Mouse (Mus musculus) heart, embryonic 14.5 days (tissue): ENCODE data around the gene Cryba1. TPM values are rescaled to one million over a fixed set of nuclear protein-coding genes. Genes with fewer than 3 reads are reported as not detected.

Experiments
- ATAC-seq: fragments of 200-750 bp; cut with Nextera tagmentation; 2 replicates; pipeline ENCODE4 v1.8.0; 2017; ENCODE audit warnings: low read depth, moderate TSS enrichment; ENCODE audit not compliant: insufficient number of reproducible peaks, insufficient read depth, low FRiP score
- H3K27ac ChIP-seq, 2 experiments: fragments of 200-500 bp in 1 of 2; fragments of 300-500 bp in 1 of 2; sonication (generic) in 1 of 2; replicated peaks in 1 of 2; 2 replicates each; pipeline ENCODE4 v1.5.1; 2012 to 2014; ENCODE audit warnings: low read depth in 2 of 2, low read length in 2 of 2, control low read depth in 1 of 2, mild to moderate bottlenecking in 1 of 2, mixed read lengths in 1 of 2; ENCODE audit not compliant: control insufficient read depth in 1 of 2, insufficient read depth in 1 of 2
- H3K27me3 ChIP-seq: fragments of 300-500 bp; sonication (generic); 2 replicates; pipeline ENCODE4 v1.6.1; 2014; ENCODE audit warnings: mild to moderate bottlenecking, low read length, control low read depth; ENCODE audit not compliant: control insufficient read depth, insufficient read depth
- H3K36me3 ChIP-seq: fragments of 300-500 bp; sonication (generic); 2 replicates; pipeline ENCODE4 v1.6.1; 2014; ENCODE audit warnings: mild to moderate bottlenecking, control low read depth, low read length, mixed read lengths; ENCODE audit not compliant: control insufficient read depth, insufficient read depth
- H3K4me1 ChIP-seq, 2 experiments: fragments of 200-500 bp in 1 of 2; fragments of 300-500 bp in 1 of 2; sonication (generic) in 1 of 2; 2 replicates each; pipeline ENCODE4 v1.6.1; 2012 to 2014; ENCODE audit warnings: low read length in 2 of 2, control low read depth in 1 of 2, mixed read lengths in 1 of 2; ENCODE audit not compliant: control insufficient read depth in 2 of 2, insufficient read depth in 2 of 2
- H3K4me2 ChIP-seq: fragments of 300-500 bp; sonication (generic); 2 replicates; pipeline ENCODE4 v1.6.1; 2014; ENCODE audit warnings: mild to moderate bottlenecking, low read length
- H3K4me3 ChIP-seq, 2 experiments: fragments of 200-500 bp in 1 of 2; fragments of 300-500 bp in 1 of 2; sonication (generic) in 1 of 2; 2 replicates each; pipeline ENCODE4 v1.5.1; 2012 to 2014; ENCODE audit warnings: low read length in 2 of 2, mild to moderate bottlenecking in 2 of 2, control low read depth in 1 of 2, low read depth in 1 of 2, moderate library complexity in 1 of 2; ENCODE audit not compliant: control insufficient read depth in 1 of 2, insufficient read depth in 1 of 2
- H3K9ac ChIP-seq: fragments of 300-500 bp; sonication (generic); 2 replicates; pipeline ENCODE4 v1.6.1; 2014; ENCODE audit warnings: mild to moderate bottlenecking, low read length
- H3K9me3 ChIP-seq: fragments of 300-500 bp; sonication (generic); 2 replicates; pipeline ENCODE4 v1.6.1; 2016; ENCODE audit warnings: low read length, control low read depth; ENCODE audit not compliant: control insufficient read depth
- WGBS: fragments of 180-500 bp; shearing (Covaris S2); extraction: QIAGEN DNeasy Blood & Tissue Kit; methylation state at CpG from one replicate; pipeline ENCODE4 v1.1.7; 2014; 5-methylcytosine and 5-hydroxymethylcytosine counted together
- polyA plus RNA-seq: library from polyadenylated mRNA; unstranded; fragments of >200 nt; fragmentation: Nextera tagmentation; extraction: Ambion mirVana; gene quantifications from 2 replicates; pipeline ENCODE4 v1.2.1, GENCODE M21; 2014

Cryba1 gene
- polyA plus RNA-seq, 1 experiment from 2014 or later: not detected

DNA sequence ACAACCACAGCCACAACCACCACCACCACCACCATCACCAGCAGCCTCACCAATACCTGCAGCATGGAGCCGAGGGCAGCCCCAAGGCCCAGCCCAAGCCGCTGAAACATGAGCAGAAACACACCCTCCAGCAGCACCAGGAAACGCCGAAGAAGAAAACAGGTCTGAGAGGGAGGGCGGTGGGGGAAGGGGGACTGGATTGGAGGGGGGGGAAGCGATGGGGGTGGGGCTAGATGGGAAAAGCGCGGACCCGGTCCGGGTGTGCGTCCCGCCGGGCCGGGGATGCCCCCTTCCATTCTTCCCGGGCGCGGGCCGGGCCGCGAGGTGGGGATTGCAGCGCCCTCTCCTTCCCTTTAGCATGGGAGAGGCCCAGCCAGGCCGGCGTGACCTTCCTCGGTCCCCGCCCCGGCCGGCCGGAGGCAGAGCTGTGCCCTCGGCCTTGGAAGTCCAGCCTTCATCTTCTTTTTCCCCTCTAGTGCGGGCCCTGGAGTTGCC is 38.7 kb downstream of the Cryba1 start:
- Histone ChIP-seq H3K4me1 (peaks cover 0 to 12% of the 10 kb centered on the region in 2 experiments; a peak in 1 of 4 replicates), H3K36me3 (peaks cover 21% of the 10 kb centered on the region), H3K4me3 (peak overlapping the region; percentile 75 to 100), H3K27me3 (no peaks in the 10 kb centered on the region), H3K4me2 (peak overlapping the region; percentile 77), H3K9ac (peak overlapping the region; percentile 99), H3K9me3 (no peaks in the 10 kb centered on the region), H3K27ac (peak overlapping the region; percentile 92 to 99)
- peak; percentile 32 for ATAC-seq
- WGBS: under 1% methylated on average over 30 of the region's 30 CpGs

GRCm38 (mm10) chr11:77685383-77686265 is 39.5 kb downstream of the Cryba1 start, which contains the start of gene Nufip2:
Nufip2 (plus strand) TSS chr11:77686155.
- Histone ChIP-seq H3K27me3 (no peaks in the 10 kb centered on the region), H3K4me2 (peak within 1 kb of the TSS; percentile 77), H3K9ac (peak within 1 kb of the TSS; percentile 99), H3K4me1 (peaks cover 0 to 12% of the 10 kb centered on the region in 2 experiments; a peak in 1 of 4 replicates), H3K4me3 (peak within 1 kb of the TSS; percentile 89 to 100), H3K9me3 (no peaks in the 10 kb centered on the region), H3K36me3 (peaks cover 13% of the 10 kb centered on the region), H3K27ac (peak within 1 kb of the TSS; percentile 99 to 100)
- ATAC-seq: peak; percentile 96
- WGBS: 1% methylated on average over 30 of the region's 38 CpGs

DNA sequence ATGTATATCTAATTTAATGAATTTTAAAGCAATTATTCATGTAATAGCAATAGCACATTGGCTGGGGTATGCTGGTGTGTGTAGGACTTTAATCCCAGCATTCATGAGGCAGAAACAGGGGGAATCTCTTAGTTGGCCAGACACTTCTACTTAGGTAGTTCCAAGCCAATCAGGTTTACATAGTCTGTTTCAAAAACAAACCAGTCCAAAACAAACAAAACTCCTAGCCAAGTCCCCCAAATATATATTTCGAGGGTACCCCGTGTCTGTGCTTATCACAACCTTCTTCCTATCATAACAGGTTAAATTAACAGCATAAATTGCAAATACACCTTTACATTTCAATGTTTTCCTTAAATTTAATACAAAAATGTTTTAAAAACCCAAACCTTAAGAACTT is 40.2 kb downstream of the Cryba1 start:
- 47% methylated on average over 2 of the region's 2 CpGs for WGBS
- Histone ChIP-seq H3K27me3 (no peaks in the 10 kb centered on the region), H3K27ac (no peak overlapping the region), H3K9ac (0 out of 2 replicates have a peak overlapping the region, but pooled peaks have one; percentile 99), H3K4me1 (peaks cover 0 to 12% of the 10 kb centered on the region in 2 experiments; a peak in 1 of 4 replicates), H3K4me2 (peak overlapping the region; percentile 77), H3K36me3 (peaks cover 10% of the 10 kb centered on the region; the same call in 1 of the 2 replicates), H3K4me3 (no peak overlapping the region), H3K9me3 (no peaks in the 10 kb centered on the region)
- no peak for ATAC-seq

DNA sequence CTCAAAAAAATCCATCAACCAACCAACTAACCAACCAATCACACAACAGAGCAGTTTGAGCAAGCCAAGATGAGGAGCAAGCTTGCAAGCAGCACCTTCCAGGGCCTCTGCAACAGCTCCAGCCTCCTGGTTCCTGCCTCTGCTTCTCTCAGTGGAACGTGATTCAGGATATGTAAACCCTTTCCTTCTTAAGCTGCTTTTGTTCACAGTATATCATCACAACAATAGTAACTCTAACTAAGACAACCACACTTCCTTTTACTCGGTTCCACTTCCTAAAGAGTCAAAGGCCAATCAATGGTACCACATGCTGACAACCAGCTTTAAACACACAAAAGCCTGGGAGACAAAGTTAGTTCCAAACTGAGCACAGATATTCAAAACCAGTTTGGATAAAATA is 45.1 kb downstream of the Cryba1 start:
- Histone ChIP-seq H3K4me1 (no peaks in the 10 kb centered on the region), H3K4me2 (no peak overlapping the region), H3K27me3 (no peaks in the 10 kb centered on the region), H3K9ac (no peak overlapping the region), H3K4me3 (no peak overlapping the region), H3K36me3 (no peaks in the 10 kb centered on the region), H3K9me3 (no peaks in the 10 kb centered on the region), H3K27ac (no peak overlapping the region)
- WGBS: 38% methylated on average over 2 of the region's 2 CpGs
- ATAC-seq: no peak

- Histone ChIP-seq H3K4me3 (no peak overlapping the region), H3K36me3 (no peaks in the 10 kb centered on the region), H3K27me3 (no peaks in the 10 kb centered on the region), H3K4me2 (no peak overlapping the region), H3K4me1 (no peaks in the 10 kb centered on the region), H3K9ac (no peak overlapping the region), H3K9me3 (peaks cover 6% of the 10 kb centered on the region), H3K27ac (no peak overlapping the region)
- 62% methylated on average over 4 of the region's 4 CpGs for WGBS
- no peak for ATAC-seq
Observed at GRCm38 (mm10) chr11:77673428-77673991, 51.6 kb downstream of the Cryba1 start.

- Histone ChIP-seq H3K9me3 (peaks cover 6% of the 10 kb centered on the region), H3K27ac (no peak overlapping the region), H3K36me3 (no peaks in the 10 kb centered on the region), H3K9ac (no peak overlapping the region), H3K27me3 (no peaks in the 10 kb centered on the region), H3K4me1 (no peaks in the 10 kb centered on the region), H3K4me3 (no peak overlapping the region), H3K4me2 (no peak overlapping the region)
- ATAC-seq: no peak
- WGBS: 63% methylated on average over 2 of the region's 2 CpGs
Observed at GRCm38 (mm10) chr11:77672746-77673145, 52.3 kb downstream of the Cryba1 start.
